Mouse (Mus musculus) limb, embryonic 15.5 days (tissue): ENCODE results near the gene Brd7. TPM values are rescaled to one million over a fixed set of nuclear protein-coding genes. Genes with fewer than 3 reads are reported as not detected.

ENCODE experiments used
- ATAC-seq: fragments of 200-750 bp; cut with Nextera tagmentation; 2 replicates; pipeline ENCODE4 v1.8.0; 2017; ENCODE audit warnings: low read depth, moderate TSS enrichment; ENCODE audit not compliant: insufficient number of reproducible peaks, low FRiP score, low TSS enrichment
- H3K27ac ChIP-seq: fragments of 300-500 bp; sonication (generic); 2 replicates; pipeline ENCODE4 v1.5.1; 2015; ENCODE audit warnings: moderate library complexity, mild to moderate bottlenecking, inconsistent platforms
- H3K27me3 ChIP-seq: fragments of 300-500 bp; sonication (generic); 2 replicates; pipeline ENCODE4 v1.6.1; 2015; ENCODE audit warnings: inconsistent platforms
- H3K36me3 ChIP-seq: fragments of 300-500 bp; sonication (generic); 2 replicates; pipeline ENCODE4 v1.6.1; 2015; ENCODE audit warnings: inconsistent platforms
- H3K4me1 ChIP-seq: fragments of 300-500 bp; sonication (generic); 2 replicates; pipeline ENCODE4 v1.6.1; 2015; ENCODE audit warnings: inconsistent platforms
- H3K4me2 ChIP-seq: fragments of 300-500 bp; sonication (generic); 2 replicates; pipeline ENCODE4 v1.6.1; 2015; ENCODE audit warnings: mild to moderate bottlenecking, inconsistent platforms
- H3K4me3 ChIP-seq: fragments of 300-500 bp; sonication (generic); 2 replicates; pipeline ENCODE4 v1.5.1; 2015; ENCODE audit warnings: mild to moderate bottlenecking, inconsistent platforms
- H3K9ac ChIP-seq: fragments of 300-500 bp; sonication (generic); 2 replicates; pipeline ENCODE4 v1.6.1; 2015; ENCODE audit warnings: inconsistent platforms
- H3K9me3 ChIP-seq: fragments of 300-500 bp; sonication (generic); 2 replicates; pipeline ENCODE4 v1.6.1; 2016; ENCODE audit warnings: inconsistent platforms
- WGBS: fragments of 180-500 bp; shearing (Covaris S2); methylation state at CpG from one replicate; pipeline ENCODE4 v1.1.7; 2015; 5-methylcytosine and 5-hydroxymethylcytosine counted together
- polyA plus RNA-seq: library from polyadenylated mRNA; unstranded; fragments of >200 nt; fragmentation: Nextera tagmentation; extraction: Ambion mirVana; gene quantifications from 2 replicates; pipeline ENCODE4 v1.2.1, GENCODE M21; 2015

Gene Brd7
- polyA plus RNA-seq, 1 experiment from 2014 or later, result 63.2 TPM

DNA sequence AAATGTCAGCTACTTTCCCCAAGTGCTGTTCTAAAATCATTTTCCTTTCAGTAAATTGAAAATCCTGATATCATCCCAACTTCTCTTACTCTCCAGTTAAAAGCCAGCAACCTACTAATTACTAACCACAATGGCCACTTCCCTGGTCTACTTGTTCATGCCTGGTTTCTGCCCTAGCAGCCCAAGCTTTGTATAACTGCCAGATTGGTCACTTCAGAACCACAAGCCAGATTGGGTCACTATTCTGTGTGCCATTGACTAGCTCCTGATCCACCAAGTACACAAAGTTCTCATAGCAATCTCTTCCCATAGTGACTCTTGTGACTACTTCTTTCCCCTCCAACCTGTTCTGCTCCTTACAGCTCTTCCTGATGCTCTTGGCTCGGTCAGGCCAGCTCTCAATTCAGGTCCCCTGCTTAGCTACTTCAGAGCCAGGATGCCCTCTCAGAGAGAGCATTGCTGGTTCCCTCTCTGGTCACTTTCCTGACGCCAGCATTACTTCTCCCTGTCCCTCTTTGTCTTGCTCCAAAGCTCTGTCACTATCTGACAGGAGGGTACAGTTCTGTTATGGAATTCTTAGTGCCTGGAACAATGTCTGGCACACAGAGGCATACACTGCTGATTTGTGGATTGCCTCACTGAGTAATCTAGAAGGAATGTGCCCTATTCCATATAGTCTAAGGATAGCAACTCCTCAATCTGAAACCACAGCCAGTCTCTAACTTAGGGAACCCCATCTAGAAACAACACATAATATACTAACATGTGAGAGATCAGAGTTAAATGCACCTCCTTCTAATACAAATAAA lies 21.9 kb downstream of the Brd7 start:
- Histone ChIP-seq H3K27ac (no peak overlapping the region), H3K9me3 (no peaks in the 10 kb centered on the region), H3K9ac (no peak overlapping the region), H3K4me3 (no peak overlapping the region), H3K4me2 (no peak overlapping the region), H3K36me3 (peaks cover 73% of the 10 kb centered on the region), H3K4me1 (no peaks in the 10 kb centered on the region), H3K27me3 (no peaks in the 10 kb centered on the region)
- 83% methylated on average over 2 of the region's 2 CpGs for WGBS
- no peak for ATAC-seq

DNA sequence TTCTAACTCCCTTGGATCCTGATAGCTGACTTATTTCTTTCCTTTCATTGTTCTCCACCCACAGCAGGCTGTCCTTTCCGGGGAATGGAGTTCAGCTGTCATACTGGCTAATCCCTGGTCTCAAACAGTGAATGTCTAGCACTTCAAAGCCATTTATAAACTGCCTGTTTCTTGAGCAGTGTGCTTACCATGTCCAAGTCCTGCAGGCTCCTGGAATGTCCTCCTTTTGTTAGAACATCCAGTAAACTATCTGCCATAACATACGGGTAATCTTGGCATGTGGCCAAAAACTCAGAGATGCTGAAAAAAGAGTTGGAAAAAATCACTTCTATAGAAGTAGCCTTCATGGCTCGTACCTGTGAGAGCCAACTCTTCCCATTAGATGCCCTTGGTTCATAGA lies 22.8 kb downstream of the Brd7 start:
- no peak overlapping the region for H3K4me3 ChIP-seq
- WGBS, result 53% methylated on average over 3 of the region's 3 CpGs
- no peak overlapping the region for H3K9ac ChIP-seq
- no peaks in the 10 kb centered on the region for H3K27me3 ChIP-seq
- H3K27ac ChIP-seq, result no peak overlapping the region
- no peak for ATAC-seq
- no peaks in the 10 kb centered on the region for H3K9me3 ChIP-seq
- H3K36me3 ChIP-seq, result peaks cover 73% of the 10 kb centered on the region
- no peak overlapping the region for H3K4me2 ChIP-seq
- H3K4me1 ChIP-seq, result no peaks in the 10 kb centered on the region

DNA sequence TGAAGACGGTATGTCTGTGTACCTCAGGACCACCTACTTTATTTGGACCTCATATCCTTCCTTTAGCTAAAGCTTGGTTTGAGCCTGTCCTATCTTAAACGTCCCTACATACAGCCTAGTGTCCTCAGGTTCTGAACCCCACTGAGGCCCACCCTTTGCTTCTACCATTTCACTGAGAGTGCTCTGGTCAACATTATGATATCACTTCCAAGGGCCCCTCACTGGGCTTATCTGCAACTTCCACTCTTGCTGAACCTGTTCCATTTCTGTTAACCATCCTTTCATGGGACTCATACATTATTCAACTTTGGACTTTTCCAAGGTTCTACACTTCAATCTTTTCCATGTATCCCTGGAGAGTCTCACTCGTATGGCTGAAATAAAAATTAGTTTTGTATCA lies 27.0 kb downstream of the Brd7 start:
- peaks cover 76% of the 10 kb centered on the region for H3K36me3 ChIP-seq
- no peaks in the 10 kb centered on the region for H3K9me3 ChIP-seq
- ATAC-seq, result no peak
- H3K4me2 ChIP-seq, result no peak overlapping the region
- WGBS, result 85% methylated on average over 3 of the region's 3 CpGs
- H3K27me3 ChIP-seq, result no peaks in the 10 kb centered on the region
- no peak overlapping the region for H3K4me3 ChIP-seq
- H3K4me1 ChIP-seq, result no peaks in the 10 kb centered on the region
- no peak overlapping the region for H3K27ac ChIP-seq
- H3K9ac ChIP-seq, result no peak overlapping the region

GRCm38 (mm10) chr8:88334384-88334783 lies 27.6 kb downstream of the Brd7 start:
- 82% methylated on average over 2 of the region's 2 CpGs for WGBS
- H3K4me3 ChIP-seq, result no peak overlapping the region
- no peaks in the 10 kb centered on the region for H3K9me3 ChIP-seq
- no peaks in the 10 kb centered on the region for H3K27me3 ChIP-seq
- H3K4me1 ChIP-seq, result no peaks in the 10 kb centered on the region
- peaks cover 76% of the 10 kb centered on the region for H3K36me3 ChIP-seq
- H3K9ac ChIP-seq, result no peak overlapping the region
- no peak overlapping the region for H3K4me2 ChIP-seq
- no peak overlapping the region for H3K27ac ChIP-seq
- no peak for ATAC-seq

- Histone ChIP-seq H3K4me1 (no peaks in the 10 kb centered on the region), H3K27me3 (no peaks in the 10 kb centered on the region), H3K9ac (no peak overlapping the region), H3K27ac (no peak overlapping the region), H3K4me3 (no peak overlapping the region), H3K4me2 (no peak overlapping the region), H3K9me3 (no peaks in the 10 kb centered on the region), H3K36me3 (peaks cover 91% of the 10 kb centered on the region)
- no peak for ATAC-seq
- 83% methylated on average over 3 of the region's 3 CpGs for WGBS
These were observed 31.2 kb downstream of the Brd7 start for GRCm38 (mm10) chr8:88330816-88331215.

DNA sequence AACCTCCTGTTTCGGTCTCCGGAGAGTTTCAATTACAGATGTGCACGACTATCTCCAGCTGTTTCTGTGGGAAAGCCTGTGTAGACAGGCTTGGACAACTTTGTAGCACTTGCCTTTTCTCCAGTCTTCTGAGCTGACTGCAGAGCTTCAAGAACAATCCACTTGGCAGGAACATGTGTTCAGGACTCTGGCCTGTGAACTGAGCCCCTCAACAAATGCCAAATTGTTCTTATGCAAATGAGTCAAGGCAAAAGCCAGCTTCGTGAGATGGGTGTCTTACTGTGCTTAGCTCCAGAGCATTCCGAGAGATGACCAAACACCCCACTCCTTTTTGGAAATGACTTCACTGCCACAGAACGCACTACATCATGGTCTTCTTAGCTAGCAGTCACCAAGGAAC lies 33.3 kb downstream of the Brd7 start:
- WGBS, result 84% methylated on average over 6 of the region's 6 CpGs
- H3K36me3 ChIP-seq, result peaks cover 83% of the 10 kb centered on the region
- ATAC-seq, result no peak

GRCm38 (mm10) chr8:88326328-88326727 lies 35.7 kb downstream of the Brd7 start:
- no peak for ATAC-seq
- H3K9me3 ChIP-seq, result no peaks in the 10 kb centered on the region
- H3K4me2 ChIP-seq, result no peak overlapping the region
- H3K4me1 ChIP-seq, result no peaks in the 10 kb centered on the region
- no peak overlapping the region for H3K27ac ChIP-seq
- H3K36me3 ChIP-seq, result peaks cover 62% of the 10 kb centered on the region
- no peak overlapping the region for H3K9ac ChIP-seq
- H3K4me3 ChIP-seq, result no peak overlapping the region
- no peaks in the 10 kb centered on the region for H3K27me3 ChIP-seq
- WGBS, result 95% methylated on average over 12 of the region's 12 CpGs

More for the DNA sequence above, 33.3 kb downstream of the Brd7 start:
- Histone ChIP-seq H3K9ac (no peak overlapping the region), H3K27me3 (no peaks in the 10 kb centered on the region), H3K4me2 (no peak overlapping the region), H3K9me3 (no peaks in the 10 kb centered on the region), H3K4me1 (no peaks in the 10 kb centered on the region), H3K27ac (no peak overlapping the region), H3K4me3 (no peak overlapping the region)

- H3K4me2 ChIP-seq, result no peak overlapping the region
- H3K4me1 ChIP-seq, result no peaks in the 10 kb centered on the region
- H3K4me3 ChIP-seq, result no peak overlapping the region
- H3K27ac ChIP-seq, result no peak overlapping the region
- no peaks in the 10 kb centered on the region for H3K9me3 ChIP-seq
- H3K9ac ChIP-seq, result no peak overlapping the region
- 88% methylated on average over 5 of the region's 5 CpGs for WGBS
- no peak for ATAC-seq
- no peaks in the 10 kb centered on the region for H3K27me3 ChIP-seq
- peaks cover 58% of the 10 kb centered on the region for H3K36me3 ChIP-seq
These were observed 36.2 kb downstream of the Brd7 start for GRCm38 (mm10) chr8:88325795-88326194.

GRCm38 (mm10) chr8:88325251-88325650 lies 36.7 kb downstream of the Brd7 start:
- Histone ChIP-seq H3K9me3 (no peaks in the 10 kb centered on the region), H3K27me3 (no peaks in the 10 kb centered on the region), H3K4me2 (no peak overlapping the region), H3K36me3 (peaks cover 55% of the 10 kb centered on the region), H3K27ac (no peak overlapping the region), H3K9ac (no peak overlapping the region), H3K4me1 (no peaks in the 10 kb centered on the region), H3K4me3 (no peak overlapping the region)
- 33% methylated on average over 5 of the region's 5 CpGs for WGBS
- no peak for ATAC-seq

GRCm38 (mm10) chr8:88324760-88325159 lies 37.2 kb downstream of the Brd7 start:
- peaks cover 50% of the 10 kb centered on the region for H3K36me3 ChIP-seq
- no peak for ATAC-seq

DNA sequence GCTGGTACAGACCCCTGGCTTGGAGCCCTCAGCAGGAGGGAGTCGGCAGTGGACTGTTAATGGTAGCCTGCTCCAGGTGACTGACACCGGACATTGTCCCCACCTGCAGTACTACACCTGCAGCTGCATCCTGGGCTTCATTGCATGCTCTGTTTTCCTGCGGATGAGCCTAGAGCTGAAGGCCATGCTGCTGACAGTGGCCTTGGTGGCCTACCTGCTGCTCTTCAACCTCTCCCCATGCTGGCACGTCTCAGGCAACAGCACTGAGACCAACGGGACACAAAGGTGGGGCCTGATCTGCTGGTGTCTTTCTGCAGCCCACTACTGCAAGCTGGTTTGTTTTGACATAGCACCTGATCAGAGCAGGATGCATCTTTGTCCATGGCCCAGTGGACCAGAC lies 38.5 kb downstream of the Brd7 start:
- no peak for ATAC-seq
- no peaks in the 10 kb centered on the region for H3K27me3 ChIP-seq
- no peaks in the 10 kb centered on the region for H3K9me3 ChIP-seq
- no peak overlapping the region for H3K4me3 ChIP-seq
- no peak overlapping the region for H3K4me2 ChIP-seq
- H3K4me1 ChIP-seq, result no peaks in the 10 kb centered on the region
- H3K36me3 ChIP-seq, result peaks cover 38% of the 10 kb centered on the region
- H3K27ac ChIP-seq, result no peak overlapping the region
- WGBS, result 88% methylated on average over 5 of the region's 5 CpGs
- H3K9ac ChIP-seq, result no peak overlapping the region

More at GRCm38 (mm10) chr8:88324760-88325159, 37.2 kb downstream of the Brd7 start:
- Histone ChIP-seq H3K4me1 (no peaks in the 10 kb centered on the region), H3K4me2 (no peak overlapping the region), H3K4me3 (no peak overlapping the region), H3K27ac (no peak overlapping the region), H3K9me3 (no peaks in the 10 kb centered on the region), H3K27me3 (no peaks in the 10 kb centered on the region), H3K9ac (no peak overlapping the region)
- WGBS, result 84% methylated on average over 11 of the region's 11 CpGs

GRCm38 (mm10) chr8:88321387-88321786 lies 40.6 kb downstream of the Brd7 start:
- WGBS, result 88% methylated on average over 5 of the region's 5 CpGs

More at GRCm38 (mm10) chr8:88321387-88321786, 40.6 kb downstream of the Brd7 start:
- H3K9ac ChIP-seq, result no peak overlapping the region
- no peaks in the 10 kb centered on the region for H3K27me3 ChIP-seq
- no peaks in the 10 kb centered on the region for H3K9me3 ChIP-seq
- H3K4me3 ChIP-seq, result no peak overlapping the region
- H3K4me2 ChIP-seq, result no peak overlapping the region
- no peak for ATAC-seq
- no peak overlapping the region for H3K27ac ChIP-seq
- H3K36me3 ChIP-seq, result peaks cover 18% of the 10 kb centered on the region
- H3K4me1 ChIP-seq, result peaks cover 16% of the 10 kb centered on the region
